Mouse (Mus musculus) forebrain, embryonic 12.5 days (tissue): ENCODE results near the gene Ackr3. TPM values are rescaled to one million over a fixed set of nuclear protein-coding genes. Genes with fewer than 3 reads are reported as not detected.

Experiments used
- ATAC-seq: fragments of 200-750 bp; cut with Nextera tagmentation; 2 replicates; pipeline ENCODE4 v1.8.0; 2017; ENCODE audit warnings: moderate TSS enrichment; ENCODE audit not compliant: low FRiP score
- H3K27ac ChIP-seq: fragments of 300-500 bp; sonication (generic); 2 replicates; pipeline ENCODE4 v1.5.1; 2016; ENCODE audit warnings: mild to moderate bottlenecking
- H3K27me3 ChIP-seq: fragments of 300-500 bp; sonication (generic); 2 replicates; pipeline ENCODE4 v1.6.1; 2016; ENCODE audit warnings: mild to moderate bottlenecking
- H3K36me3 ChIP-seq: fragments of 300-500 bp; sonication (generic); replicated peaks from 2 replicates; pipeline ENCODE4 v1.6.1; 2016; ENCODE audit warnings: mild to moderate bottlenecking
- H3K4me1 ChIP-seq: fragments of 300-500 bp; sonication (generic); 2 replicates; pipeline ENCODE4 v1.6.1; 2016
- H3K4me2 ChIP-seq: fragments of 300-500 bp; sonication (generic); 2 replicates; pipeline ENCODE4 v1.6.1; 2016; ENCODE audit warnings: mild to moderate bottlenecking, moderate library complexity
- H3K4me3 ChIP-seq: fragments of 300-500 bp; sonication (generic); replicated peaks from 2 replicates; pipeline ENCODE4 v1.5.1; 2016; ENCODE audit warnings: mild to moderate bottlenecking
- H3K9ac ChIP-seq: fragments of 300-500 bp; sonication (generic); 2 replicates; pipeline ENCODE4 v1.6.1; 2016; ENCODE audit warnings: mild to moderate bottlenecking
- H3K9me3 ChIP-seq: fragments of 300-500 bp; sonication (generic); 2 replicates; pipeline ENCODE4 v1.6.1; 2016
- WGBS: fragments of 180-500 bp; shearing (Covaris S2); methylation state at CpG from one replicate; pipeline ENCODE4 v1.1.7; 2016; 5-methylcytosine and 5-hydroxymethylcytosine counted together
- polyA plus RNA-seq: library from polyadenylated mRNA; unstranded; fragments of >200 nt; fragmentation: Nextera tagmentation; extraction: Ambion mirVana; gene quantifications from 2 replicates; pipeline ENCODE4 v1.2.1, GENCODE M21; 2016

Gene Ackr3
- polyA plus RNA-seq, 1 experiment from 2014 or later, result 25.5 TPM

DNA sequence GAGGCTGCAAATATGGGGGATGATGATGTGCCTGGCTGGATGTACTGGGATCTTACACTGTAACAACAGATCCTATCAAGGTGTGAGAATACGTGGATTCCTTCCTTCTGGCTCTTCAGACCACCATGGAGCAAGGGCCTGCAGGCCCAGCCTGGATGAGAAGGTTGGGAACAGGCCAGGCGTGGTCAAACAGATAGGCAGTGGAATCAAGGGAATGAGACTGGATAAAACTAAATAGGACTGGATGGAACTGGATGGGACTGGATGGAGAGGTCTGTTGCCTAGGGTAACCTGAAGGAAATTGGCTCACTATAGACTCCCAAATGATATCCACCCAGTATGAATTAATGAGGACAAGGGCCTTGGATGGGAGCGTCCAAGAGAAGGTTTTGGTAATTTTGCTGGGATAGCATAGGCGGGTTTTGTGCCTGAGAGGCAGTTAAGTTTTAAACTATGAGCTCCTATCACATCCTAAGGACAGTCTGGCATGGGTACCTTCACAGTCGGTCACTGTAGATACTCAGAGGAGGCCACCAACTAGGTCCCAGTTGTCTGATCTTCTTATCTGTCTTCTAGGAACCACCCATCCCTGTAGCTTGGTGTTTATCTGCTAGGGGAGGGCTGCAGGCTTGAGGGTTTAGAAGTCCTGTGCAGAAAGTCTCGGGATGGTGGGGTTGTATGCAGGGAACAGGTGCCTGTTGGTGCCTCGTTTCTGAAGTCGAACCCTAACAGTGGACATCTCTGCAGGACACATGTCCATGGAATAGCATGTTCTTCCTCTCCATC, 44.2 kb downstream of the Ackr3 start:
- no peaks in the 10 kb centered on the region for H3K9me3 ChIP-seq
- ATAC-seq, result no peak
- no peak overlapping the region for H3K4me3 ChIP-seq
- no peak overlapping the region for H3K9ac ChIP-seq
- H3K4me2 ChIP-seq, result no peak overlapping the region
- peaks cover 46% of the 10 kb centered on the region for H3K4me1 ChIP-seq
- H3K27me3 ChIP-seq, result 0 out of 2 replicates have a peak, but pooled peaks cover 4% of the 10 kb centered on the region
- 91% methylated on average over 8 of the region's 8 CpGs for WGBS
- H3K36me3 ChIP-seq, result no peaks in the 10 kb centered on the region
- H3K27ac ChIP-seq, result 0 out of 2 replicates have a peak overlapping the region, but pooled peaks have one; percentile 19

- H3K27me3 ChIP-seq, result 0 out of 2 replicates have a peak, but pooled peaks cover 4% of the 10 kb centered on the region
- no peaks in the 10 kb centered on the region for H3K36me3 ChIP-seq
- no peak overlapping the region for H3K4me2 ChIP-seq
- 0 out of 2 replicates have a peak overlapping the region, but pooled peaks have one; percentile 25 for H3K27ac ChIP-seq
- no peak for ATAC-seq
- no peak overlapping the region for H3K4me3 ChIP-seq
- WGBS, result 72% methylated on average over 9 of the region's 9 CpGs
- no peaks in the 10 kb centered on the region for H3K9me3 ChIP-seq
- H3K4me1 ChIP-seq, result peaks cover 46% of the 10 kb centered on the region
- H3K9ac ChIP-seq, result no peak overlapping the region
These were observed 45.4 kb downstream of the Ackr3 start for GRCm38 (mm10) chr1:90248966-90249735.

GRCm38 (mm10) chr1:90250419-90250818, 46.6 kb downstream of the Ackr3 start:
- Histone ChIP-seq H3K27ac (no peak overlapping the region), H3K4me1 (peaks cover 44% of the 10 kb centered on the region), H3K4me3 (no peak overlapping the region), H3K4me2 (no peak overlapping the region), H3K36me3 (no peaks in the 10 kb centered on the region), H3K27me3 (0 out of 2 replicates have a peak, but pooled peaks cover 4% of the 10 kb centered on the region), H3K9ac (no peak overlapping the region), H3K9me3 (no peaks in the 10 kb centered on the region)
- no peak for ATAC-seq
- WGBS, result 85% methylated on average over 6 of the region's 6 CpGs

DNA sequence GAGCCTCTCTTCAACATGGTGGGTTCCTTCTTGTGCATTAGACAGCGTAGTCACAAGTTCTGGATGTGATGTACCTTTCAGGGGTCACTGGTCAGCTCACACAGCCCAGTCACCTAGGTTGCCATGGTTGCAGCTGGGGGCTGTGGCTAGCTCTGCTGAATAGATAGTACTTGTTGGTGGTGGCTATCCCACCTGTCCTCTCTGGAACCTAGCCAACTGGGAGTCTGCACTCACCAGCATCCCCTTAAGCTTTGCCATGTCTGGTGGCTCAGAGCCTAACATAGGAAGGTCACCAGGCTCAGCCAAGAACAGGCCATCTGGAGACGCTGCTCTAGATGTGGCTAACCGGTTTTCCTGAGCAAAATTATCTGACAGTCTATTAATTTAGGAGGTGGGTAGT, 47.4 kb downstream of the Ackr3 start:
- H3K27me3 ChIP-seq, result 0 out of 2 replicates have a peak, but pooled peaks cover 4% of the 10 kb centered on the region
- no peak overlapping the region for H3K4me2 ChIP-seq
- ATAC-seq, result no peak
- no peak overlapping the region for H3K27ac ChIP-seq
- 81% methylated on average over 3 of the region's 3 CpGs for WGBS
- H3K9me3 ChIP-seq, result no peaks in the 10 kb centered on the region
- peaks cover 39% of the 10 kb centered on the region for H3K4me1 ChIP-seq
- H3K36me3 ChIP-seq, result no peaks in the 10 kb centered on the region
- H3K4me3 ChIP-seq, result no peak overlapping the region
- H3K9ac ChIP-seq, result no peak overlapping the region

DNA sequence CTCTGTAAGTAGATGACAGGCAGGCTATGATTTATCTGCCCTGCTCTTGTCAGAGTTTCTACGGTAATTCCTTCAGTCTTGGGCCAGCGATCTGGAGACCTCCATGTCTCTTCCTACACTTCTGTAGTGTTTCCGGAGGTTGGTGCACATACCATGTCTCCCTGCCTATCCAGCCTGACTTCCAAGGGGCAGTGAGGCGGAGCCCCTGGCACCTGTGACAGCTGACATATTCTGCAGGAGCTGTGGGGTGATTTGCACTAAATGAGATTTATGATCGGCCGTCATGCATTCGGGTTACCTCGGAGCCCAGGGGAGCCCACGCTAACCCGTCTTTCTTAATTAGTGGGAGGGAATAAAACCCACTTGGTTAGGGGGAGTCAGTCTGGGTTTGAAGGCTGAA, 49.7 kb downstream of the Ackr3 start:
- 87% methylated on average over 10 of the region's 10 CpGs for WGBS
- H3K27me3 ChIP-seq, result no peaks in the 10 kb centered on the region
- H3K27ac ChIP-seq, result no peak overlapping the region
- no peak for ATAC-seq
- H3K36me3 ChIP-seq, result no peaks in the 10 kb centered on the region
- H3K9me3 ChIP-seq, result no peaks in the 10 kb centered on the region
- H3K4me2 ChIP-seq, result no peak overlapping the region
- peaks cover 32% of the 10 kb centered on the region for H3K4me1 ChIP-seq
- H3K9ac ChIP-seq, result no peak overlapping the region
- no peak overlapping the region for H3K4me3 ChIP-seq

- Histone ChIP-seq H3K9ac (no peak overlapping the region), H3K27me3 (no peaks in the 10 kb centered on the region), H3K4me1 (no peaks in the 10 kb centered on the region), H3K27ac (no peak overlapping the region), H3K4me2 (no peak overlapping the region), H3K36me3 (no peaks in the 10 kb centered on the region), H3K4me3 (no peak overlapping the region), H3K9me3 (no peaks in the 10 kb centered on the region)
- ATAC-seq, result no peak
- 87% methylated on average over 11 of the region's 11 CpGs for WGBS
These were observed 54.6 kb downstream of the Ackr3 start for GRCm38 (mm10) chr1:90258253-90258887.

DNA sequence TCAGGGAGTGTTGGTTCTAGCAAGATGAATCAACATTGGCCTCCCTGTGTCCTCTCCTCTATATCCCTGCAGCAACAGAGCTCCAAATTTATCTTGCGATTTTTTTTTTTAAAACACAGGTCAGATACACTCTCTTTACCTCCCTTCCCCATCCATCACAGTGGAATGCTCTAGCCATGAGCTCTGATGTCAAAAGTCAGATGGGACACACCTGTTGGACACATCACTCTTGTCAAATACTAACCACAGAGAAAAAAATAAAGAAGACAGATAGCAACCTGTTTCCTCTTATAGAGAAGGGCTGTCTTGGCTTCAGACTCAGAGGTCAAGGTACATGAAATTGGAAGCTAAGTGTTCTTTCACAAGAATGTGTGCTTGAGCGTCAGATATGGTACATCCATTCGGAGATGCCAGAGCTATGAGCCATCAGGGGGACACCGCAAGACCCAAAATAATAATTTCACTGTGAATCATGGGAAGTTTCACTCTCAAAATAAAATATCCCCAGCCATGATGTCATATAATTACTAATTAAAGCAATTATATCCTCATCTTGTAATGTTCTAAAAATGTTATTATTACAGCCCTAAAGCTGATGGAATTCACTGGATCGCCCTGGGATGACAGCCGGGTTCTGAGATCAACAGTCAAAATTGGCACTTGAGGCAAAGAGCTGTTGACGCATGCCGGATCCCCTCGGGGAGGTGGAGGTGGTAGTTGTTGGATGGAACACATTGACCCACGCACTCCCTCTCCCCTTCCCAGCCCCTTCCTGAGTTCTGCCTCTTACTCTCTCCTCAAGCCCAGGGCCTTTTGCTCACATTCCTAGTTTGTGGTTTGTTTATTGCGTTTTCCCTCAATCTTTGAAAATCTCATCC, 57.2 kb downstream of the Ackr3 start:
- WGBS, result 92% methylated on average over 11 of the region's 11 CpGs
- Histone ChIP-seq H3K36me3 (no peaks in the 10 kb centered on the region), H3K27me3 (no peaks in the 10 kb centered on the region), H3K9ac (no peak overlapping the region), H3K4me2 (no peak overlapping the region), H3K4me3 (no peak overlapping the region), H3K27ac (no peak overlapping the region), H3K9me3 (no peaks in the 10 kb centered on the region), H3K4me1 (no peaks in the 10 kb centered on the region)
- ATAC-seq, result no peak

GRCm38 (mm10) chr1:90262380-90262779, 58.6 kb downstream of the Ackr3 start:
- H3K4me1 ChIP-seq, result no peaks in the 10 kb centered on the region
- no peak overlapping the region for H3K9ac ChIP-seq
- H3K36me3 ChIP-seq, result no peaks in the 10 kb centered on the region
- H3K4me3 ChIP-seq, result no peak overlapping the region
- ATAC-seq, result no peak
- no peak overlapping the region for H3K27ac ChIP-seq
- no peaks in the 10 kb centered on the region for H3K9me3 ChIP-seq
- WGBS, result 88% methylated on average over 8 of the region's 8 CpGs
- H3K4me2 ChIP-seq, result no peak overlapping the region
- 0 out of 2 replicates have a peak, but pooled peaks cover 7% of the 10 kb centered on the region for H3K27me3 ChIP-seq

Other genes with a start within 250 kb of the Ackr3 start
- gene Asb18, start 189.3 kb upstream of the Ackr3 start, polyA plus RNA-seq, result 0.17 and 0.44 TPM in 2 replicates
- gene Iqca, start 50.6 kb upstream of the Ackr3 start, polyA plus RNA-seq, result 0.56 TPM in 1 of 2 replicates, not detected in the other